Mouse (Mus musculus): ENCODE measurements around the gene Rab3gap2. TPM values are rescaled to one million over a fixed set of nuclear protein-coding genes. Genes with fewer than 3 reads are reported as not detected.
A peak's percentile ranks its signal among the peaks of the same experiment; 100 is the strongest.

The Rab3gap2 gene
- polyA plus RNA-seq, 1 experiment, result 20.3 TPM

DNA sequence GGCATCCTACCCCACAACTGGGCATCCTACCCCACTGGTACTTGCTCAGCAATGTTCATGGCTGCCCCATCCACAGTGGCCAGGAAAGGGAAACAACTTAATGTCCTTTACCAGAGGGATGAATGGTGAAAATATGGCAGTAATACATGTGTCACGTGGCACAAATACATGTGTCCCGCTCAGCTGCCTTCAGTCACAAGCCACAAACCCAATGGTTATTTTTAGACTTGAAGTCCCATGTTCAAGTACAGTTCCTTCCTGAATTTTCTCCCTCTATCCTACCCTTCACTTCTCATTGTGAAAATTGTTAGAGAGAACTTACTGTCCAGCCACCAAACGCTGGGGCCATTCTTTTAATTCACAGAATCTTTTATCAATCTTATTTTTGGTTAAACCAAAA lies 7.6 kb upstream of the Rab3gap2 start:
- TF ChIP-seq CTCF (IDR thresholded peaks at IDR 0.05; ENCODE audit: insufficient read depth, low read length), result no peak
- TF ChIP-seq POLR2A (IDR thresholded peaks at IDR 0.05; ENCODE audit: borderline replicate concordance, extremely low read depth, low read depth, low read length), result no peak
- Histone ChIP-seq H3K4me3 (replicated peaks; ENCODE audit: extremely low read depth, low read depth, low read length) (no peak overlapping the region), H3K4me1 (ENCODE audit: control insufficient read depth, insufficient read depth, low read length) (no peaks in the 10 kb centered on the region)
- no peak for DNase-seq
- WGBS, result 49% methylated on average over 3 of the region's 3 CpGs

DNA sequence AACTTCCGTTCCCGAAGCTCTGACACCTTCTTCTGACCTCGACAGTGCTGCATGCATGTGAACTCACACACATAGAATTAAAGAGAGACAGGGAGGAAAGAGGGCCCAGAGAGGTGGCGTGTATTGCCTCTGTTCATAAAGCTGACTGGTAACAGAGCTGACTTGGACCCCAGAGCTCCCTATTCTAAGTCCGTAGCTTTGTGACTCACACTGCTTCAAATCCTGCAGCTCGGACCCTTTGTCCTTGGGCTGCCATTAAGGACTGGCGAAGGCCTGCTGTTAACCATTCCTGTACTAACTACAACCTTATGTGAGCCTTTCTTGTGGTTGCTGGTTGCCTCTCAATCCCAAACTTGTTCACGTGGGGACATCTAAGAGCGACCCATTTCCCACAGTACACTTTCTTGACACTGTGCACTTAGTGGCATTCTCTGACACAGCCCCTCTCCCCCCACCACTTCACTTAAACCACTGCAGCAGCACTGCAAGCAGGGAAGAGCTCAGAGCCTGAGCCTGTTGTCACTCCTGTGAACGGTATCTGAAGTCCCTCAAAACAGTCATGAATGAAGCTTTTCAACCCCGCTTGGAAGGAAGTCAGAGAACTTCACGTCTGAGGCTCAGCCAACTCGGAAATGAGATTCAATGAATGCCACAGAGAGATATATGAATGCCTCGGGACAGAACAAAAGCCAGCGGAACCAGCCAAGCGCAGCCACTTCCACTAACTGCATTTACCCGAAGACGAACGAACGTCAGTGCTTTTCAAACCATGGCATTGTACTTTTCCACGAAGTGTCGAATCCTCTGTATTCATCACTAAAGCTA lies 3.1 kb upstream of the Rab3gap2 start:
- no peak overlapping the region for H3K4me3 ChIP-seq (replicated peaks; ENCODE audit: extremely low read depth, low read depth, low read length)
- DNase-seq, result no peak
- peaks cover 6% of the 10 kb centered on the region; the same call in 1 of the 2 replicates for H3K4me1 ChIP-seq (ENCODE audit: control insufficient read depth, insufficient read depth, low read length)
- 57% methylated on average over 22 of the region's 22 CpGs for WGBS
- TF ChIP-seq CTCF (IDR thresholded peaks at IDR 0.05; ENCODE audit: insufficient read depth, low read length), result no peak
- no peak for TF ChIP-seq POLR2A (IDR thresholded peaks at IDR 0.05; ENCODE audit: borderline replicate concordance, extremely low read depth, low read depth, low read length)

- no peak for DNase-seq
- TF ChIP-seq CTCF (IDR thresholded peaks at IDR 0.05; ENCODE audit: insufficient read depth, low read length) (no peak), POLR2A (IDR thresholded peaks at IDR 0.05; ENCODE audit: borderline replicate concordance, extremely low read depth, low read depth, low read length) (no peak)
- Histone ChIP-seq H3K4me3 (replicated peaks; ENCODE audit: extremely low read depth, low read depth, low read length) (no peak overlapping the region), H3K4me1 (ENCODE audit: control insufficient read depth, insufficient read depth, low read length) (peaks cover 6% of the 10 kb centered on the region; the same call in 1 of the 2 replicates)
- WGBS, result 76% methylated on average over 2 of the region's 2 CpGs
Measured at GRCm38 (mm10) chr1:185201994-185202393, 1.9 kb upstream of the Rab3gap2 start.

GRCm38 (mm10) chr1:185203196-185203908 lies 565 bp upstream of the Rab3gap2 start:
- Histone ChIP-seq H3K4me3 (replicated peaks; ENCODE audit: extremely low read depth, low read depth, low read length) (peak overlapping the region; percentile 79), H3K4me1 (ENCODE audit: control insufficient read depth, insufficient read depth, low read length) (peaks cover 6% of the 10 kb centered on the region; the same call in 1 of the 2 replicates)
- 1% methylated on average over 23 of the region's 23 CpGs for WGBS
- DNase-seq, result peak; percentile 42
- TF ChIP-seq CTCF (IDR thresholded peaks at IDR 0.05; ENCODE audit: insufficient read depth, low read length) (no peak), POLR2A (IDR thresholded peaks at IDR 0.05; ENCODE audit: borderline replicate concordance, extremely low read depth, low read depth, low read length) (no peak)

- no peak overlapping the region for H3K4me3 ChIP-seq (replicated peaks; ENCODE audit: extremely low read depth, low read depth, low read length)
- 37% methylated on average over 8 of the region's 8 CpGs for WGBS
Measured at GRCm38 (mm10) chr1:185205090-185205489, 1.2 kb downstream of the Rab3gap2 start.

DNA sequence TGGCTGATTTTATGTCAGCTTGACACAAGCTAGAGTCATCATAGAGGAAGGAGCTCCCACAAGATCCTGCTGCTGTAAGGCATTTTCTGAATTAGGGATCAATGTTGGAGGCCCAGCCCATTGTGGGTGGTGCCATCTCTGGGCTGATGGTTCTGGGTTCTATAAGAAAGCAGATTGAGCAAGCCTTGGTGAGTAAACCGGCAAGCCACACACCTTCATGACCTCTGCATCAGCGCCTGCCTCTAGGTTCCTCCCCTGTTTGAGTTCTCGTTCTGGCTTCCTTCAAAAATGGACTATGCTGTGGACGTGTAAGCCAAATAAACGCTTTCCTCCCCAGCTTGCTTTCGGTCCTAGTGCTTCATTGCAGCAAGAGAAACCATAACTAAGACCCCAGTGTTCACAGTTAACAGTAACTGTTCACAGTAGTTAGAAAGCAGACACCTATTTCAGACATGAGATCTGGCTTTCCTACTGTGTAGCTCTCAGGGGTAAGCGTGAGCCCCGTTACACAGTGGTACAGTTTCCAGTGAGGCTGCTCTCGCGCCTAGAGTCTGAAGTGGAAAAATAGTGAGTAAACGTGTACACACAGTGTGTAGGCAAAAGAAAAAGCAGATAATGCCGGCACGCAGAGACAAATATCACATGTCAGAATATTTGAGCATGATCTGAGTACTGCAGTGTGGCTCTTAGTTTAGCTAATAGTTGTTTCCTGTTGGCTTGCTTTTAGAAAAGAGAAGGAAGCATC lies 4.1 kb downstream of the Rab3gap2 start:
- H3K4me3 ChIP-seq (replicated peaks; ENCODE audit: extremely low read depth, low read depth, low read length), result no peak overlapping the region
- WGBS, result 65% methylated on average over 13 of the region's 13 CpGs
- peaks cover 6% of the 10 kb centered on the region; the same call in 1 of the 2 replicates for H3K4me1 ChIP-seq (ENCODE audit: control insufficient read depth, insufficient read depth, low read length)
- no peak for DNase-seq
- TF ChIP-seq CTCF (IDR thresholded peaks at IDR 0.05; ENCODE audit: insufficient read depth, low read length), result no peak
- TF ChIP-seq POLR2A (IDR thresholded peaks at IDR 0.05; ENCODE audit: borderline replicate concordance, extremely low read depth, low read depth, low read length), result no peak

More at GRCm38 (mm10) chr1:185205090-185205489, 1.2 kb downstream of the Rab3gap2 start:
- TF ChIP-seq CTCF (IDR thresholded peaks at IDR 0.05; ENCODE audit: insufficient read depth, low read length) (no peak), POLR2A (IDR thresholded peaks at IDR 0.05; ENCODE audit: borderline replicate concordance, extremely low read depth, low read depth, low read length) (no peak)
- no peak for DNase-seq
- H3K4me1 ChIP-seq (ENCODE audit: control insufficient read depth, insufficient read depth, low read length), result peaks cover 6% of the 10 kb centered on the region; the same call in 1 of the 2 replicates

DNA sequence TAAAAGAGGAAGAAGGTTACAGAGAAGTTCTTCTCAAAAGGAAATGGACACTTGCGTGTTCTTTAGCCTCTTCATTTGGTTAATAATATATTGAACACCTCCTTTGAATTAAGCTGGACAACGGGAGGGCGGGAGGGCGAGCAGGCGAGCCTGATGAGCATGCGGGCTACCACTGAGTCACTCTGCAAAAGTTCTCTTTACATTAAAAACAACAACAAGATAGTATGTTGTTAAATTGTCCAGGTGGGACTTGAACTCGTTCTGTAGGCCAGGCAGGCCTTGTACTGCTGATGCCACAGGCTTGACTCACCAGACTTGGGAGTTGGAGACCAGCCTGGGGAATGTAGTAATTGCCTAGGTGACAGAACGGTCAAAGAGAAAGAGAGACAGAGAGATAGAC lies 4.8 kb downstream of the Rab3gap2 start:
- no peak for DNase-seq
- no peak for TF ChIP-seq POLR2A (IDR thresholded peaks at IDR 0.05; ENCODE audit: borderline replicate concordance, extremely low read depth, low read depth, low read length)
- TF ChIP-seq CTCF (IDR thresholded peaks at IDR 0.05; ENCODE audit: insufficient read depth, low read length), result no peak
- 82% methylated on average over 8 of the region's 8 CpGs for WGBS
- H3K4me3 ChIP-seq (replicated peaks; ENCODE audit: extremely low read depth, low read depth, low read length), result no peak overlapping the region
- peaks cover 6% of the 10 kb centered on the region; the same call in 1 of the 2 replicates for H3K4me1 ChIP-seq (ENCODE audit: control insufficient read depth, insufficient read depth, low read length)

GRCm38 (mm10) chr1:185209641-185210176 lies 5.8 kb downstream of the Rab3gap2 start:
- Histone ChIP-seq H3K4me3 (replicated peaks; ENCODE audit: extremely low read depth, low read depth, low read length) (no peak overlapping the region), H3K4me1 (ENCODE audit: control insufficient read depth, insufficient read depth, low read length) (peaks cover 6% of the 10 kb centered on the region; the same call in 1 of the 2 replicates)
- TF ChIP-seq POLR2A (IDR thresholded peaks at IDR 0.05; ENCODE audit: borderline replicate concordance, extremely low read depth, low read depth, low read length), result no peak
- no peak for TF ChIP-seq CTCF (IDR thresholded peaks at IDR 0.05; ENCODE audit: insufficient read depth, low read length)
- WGBS, result 50% methylated on average over 8 of the region's 8 CpGs
- DNase-seq, result no peak

DNA sequence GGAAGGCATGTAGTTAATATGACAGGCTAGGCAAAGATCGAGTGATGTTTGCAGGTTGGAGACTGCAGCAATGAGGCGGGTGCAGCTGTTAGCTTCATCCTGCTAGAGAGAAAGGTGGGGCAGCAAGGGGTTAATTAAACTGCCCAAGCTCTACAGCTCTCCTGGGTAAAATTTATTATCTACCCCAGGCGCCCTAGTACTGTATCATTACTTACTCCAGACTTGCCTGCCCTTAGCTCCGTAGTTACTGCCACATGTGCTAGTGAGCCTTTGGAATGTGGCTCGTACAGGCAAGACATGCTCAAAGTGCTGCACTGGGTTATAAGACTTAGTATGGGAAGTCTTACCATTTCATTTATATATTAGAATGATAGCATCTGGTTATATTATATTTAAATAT lies 12.4 kb downstream of the Rab3gap2 start:
- no peak overlapping the region for H3K4me3 ChIP-seq (replicated peaks; ENCODE audit: extremely low read depth, low read depth, low read length)
- 57% methylated on average over 5 of the region's 5 CpGs for WGBS
- TF ChIP-seq CTCF (IDR thresholded peaks at IDR 0.05; ENCODE audit: insufficient read depth, low read length) (no peak), POLR2A (IDR thresholded peaks at IDR 0.05; ENCODE audit: borderline replicate concordance, extremely low read depth, low read depth, low read length) (no peak)
- DNase-seq, result no peak
- peaks cover 8% of the 10 kb centered on the region for H3K4me1 ChIP-seq (ENCODE audit: control insufficient read depth, insufficient read depth, low read length)
